Mouse (Mus musculus): ENCODE results near the gene Lhpp.

DNA sequence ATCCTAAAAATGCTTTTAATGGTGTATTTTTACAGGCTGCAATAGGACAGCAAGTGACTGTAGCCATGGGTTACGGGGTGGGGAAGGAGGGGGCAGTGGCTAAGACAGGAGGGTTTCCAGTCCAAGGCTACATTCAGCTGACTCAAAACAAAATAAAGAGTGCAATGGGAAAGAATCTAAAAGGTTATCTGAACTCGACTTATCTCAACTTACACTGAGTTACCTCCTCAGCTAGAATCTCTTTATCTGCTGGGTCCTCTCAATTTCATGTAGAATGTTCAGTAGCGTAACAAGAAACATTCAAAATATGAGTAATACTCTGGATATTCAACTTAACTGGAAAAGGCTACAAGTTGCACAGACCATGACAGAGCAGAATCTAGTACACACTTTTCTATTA, 37.7 kb upstream of the Lhpp start:
- TF ChIP-seq CTCF (IDR thresholded peaks at IDR 0.05; ENCODE audit: extremely low read depth, insufficient read depth, low read length), result no peak
- TF ChIP-seq POLR2A (IDR thresholded peaks at IDR 0.05; ENCODE audit: extremely low read depth, insufficient read depth, low read length), result no peak
